Mouse (Mus musculus) urinary bladder, postnatal 25 days (tissue): ENCODE measurements around the gene Ffar3.
"Not testable (repeated sequence)": the region's sequence is repeated elsewhere in the genome, so short reads cannot be mapped to it uniquely, and the experiment has no call there.

Experiments used
- DNase-seq: peaks from one replicate; pipeline ENCODE4 v3.0.0; 2022; ENCODE audit warnings: low spot score

The Ffar3 gene

DNA sequence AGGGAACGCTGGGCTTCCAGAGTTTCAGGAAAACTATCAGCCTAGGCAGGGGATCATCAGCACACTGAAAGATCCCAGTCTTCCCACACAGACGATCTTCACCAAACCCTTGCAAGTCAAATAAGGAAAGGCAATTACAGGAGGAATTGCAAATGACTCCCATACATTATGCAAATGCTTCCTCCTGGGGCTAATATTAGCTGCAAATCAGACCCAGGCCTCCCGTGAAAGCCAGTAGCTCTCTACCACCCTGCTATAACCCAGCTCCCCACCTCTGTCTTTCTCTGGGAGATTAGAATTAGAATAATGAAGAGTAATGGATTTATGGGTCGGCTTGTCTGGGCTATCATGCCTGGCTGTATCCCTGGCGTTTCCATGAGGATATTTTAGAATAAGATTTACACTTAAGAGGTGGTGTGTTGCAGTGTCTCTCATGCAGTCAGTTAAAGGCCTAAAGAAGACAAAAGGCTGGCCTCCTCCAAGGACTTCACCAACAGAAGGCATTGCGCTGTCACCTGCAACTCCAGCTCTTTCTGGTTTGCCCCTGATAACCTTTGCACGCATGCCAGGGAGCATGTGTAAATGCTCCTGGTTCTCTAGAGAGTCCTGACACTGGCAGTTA lies 11.2 kb downstream of the Ffar3 start:
- DNase-seq, result no peak

DNA sequence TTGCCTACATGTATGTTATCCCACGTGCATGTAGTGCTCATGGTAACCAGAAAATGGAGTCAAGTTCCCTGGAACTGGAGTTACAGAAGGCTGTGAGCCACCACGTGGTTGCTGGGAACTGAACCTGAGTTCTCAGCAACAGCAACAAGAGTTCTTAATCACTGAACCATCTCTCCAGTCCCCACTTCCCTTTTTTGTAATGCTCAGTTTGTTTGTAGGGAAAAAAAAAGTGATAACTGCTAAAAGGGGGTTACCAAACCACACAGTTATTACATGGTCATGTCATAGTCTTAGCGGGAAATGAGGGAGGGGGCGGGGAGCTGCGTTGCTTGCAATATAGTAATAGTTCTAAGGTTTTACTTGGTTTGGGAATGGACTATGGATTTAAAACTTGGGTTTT lies 13.9 kb downstream of the Ffar3 start:
- DNase-seq, result no peak

DNA sequence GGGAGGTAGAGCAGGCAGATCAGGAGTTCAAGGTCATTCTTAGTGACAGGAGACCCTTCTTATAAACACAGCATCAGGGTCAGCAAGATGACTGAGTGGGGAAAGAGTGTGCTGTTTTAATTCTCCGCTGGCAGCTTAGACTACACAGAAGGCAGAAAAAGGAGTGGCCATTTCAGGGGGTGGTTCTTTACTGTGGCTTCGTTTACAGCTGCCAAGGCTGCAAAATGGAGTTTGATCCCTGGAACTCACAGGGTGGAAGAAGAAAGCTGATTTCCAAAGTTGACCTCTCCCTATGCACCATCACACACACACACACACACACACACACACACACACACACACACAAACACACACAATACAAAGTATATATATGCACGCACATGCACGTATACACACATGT lies 14.6 kb downstream of the Ffar3 start:
- no peak for DNase-seq

DNA sequence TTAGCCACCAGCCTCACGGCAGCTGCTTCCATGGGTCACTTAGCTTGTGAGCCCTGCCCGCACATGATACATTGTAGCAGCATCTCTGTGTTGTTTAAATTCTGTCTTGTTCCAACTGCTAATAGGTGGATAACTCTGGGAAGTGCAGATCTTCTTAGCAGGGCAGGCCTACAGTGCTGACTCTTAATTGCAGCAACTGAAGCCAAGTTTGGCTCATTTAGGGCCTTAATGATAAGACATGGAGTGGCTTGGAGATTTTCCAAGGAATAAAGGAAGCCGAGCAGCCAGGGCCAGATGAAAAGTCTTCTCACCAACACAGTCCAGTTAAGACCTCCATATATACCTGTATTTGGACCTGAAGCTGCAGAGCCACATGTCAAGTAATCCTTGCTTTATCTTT lies 15.7 kb downstream of the Ffar3 start:
- no peak for DNase-seq

DNA sequence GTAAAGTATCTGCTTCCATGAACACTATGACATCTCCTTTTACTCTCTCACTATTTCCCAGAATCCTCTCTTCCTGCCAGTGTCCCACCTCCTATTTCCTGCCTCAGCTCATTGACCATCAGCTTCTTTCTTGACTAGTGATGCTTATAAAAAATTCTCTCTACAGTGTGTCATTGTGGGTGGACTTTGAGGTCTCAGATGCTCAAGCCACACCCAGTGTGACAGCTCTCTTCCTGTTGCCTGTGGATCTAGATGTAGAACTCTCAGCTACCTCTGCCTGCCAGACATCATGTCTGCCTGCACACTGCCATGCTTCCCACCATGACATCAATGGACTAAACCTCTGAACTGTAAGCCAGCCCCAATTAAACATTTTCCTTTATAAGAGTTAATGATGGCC lies 18.7 kb downstream of the Ffar3 start:
- no peak for DNase-seq

DNA sequence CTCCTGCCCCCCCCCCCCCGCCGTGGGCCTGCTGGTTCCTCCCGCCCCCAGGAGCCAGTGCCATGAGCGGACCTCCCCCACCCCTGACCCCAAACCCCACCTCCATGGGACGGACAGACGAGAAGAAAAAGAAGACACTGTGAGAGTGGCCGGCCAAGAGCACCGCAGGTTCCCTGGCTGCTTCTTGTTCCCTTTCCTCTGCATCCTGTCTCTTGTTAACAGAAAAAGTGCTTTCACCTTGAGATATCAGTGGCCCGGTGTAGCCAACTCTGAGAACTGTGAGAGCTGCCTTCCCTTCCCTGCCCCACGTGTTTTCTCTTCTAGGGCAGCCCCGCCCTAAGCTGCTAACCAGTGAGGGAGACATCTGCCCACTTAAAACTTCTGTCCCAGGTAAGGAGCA lies 23.3 kb downstream of the Ffar3 start:
- not testable (repeated sequence) for DNase-seq

DNA sequence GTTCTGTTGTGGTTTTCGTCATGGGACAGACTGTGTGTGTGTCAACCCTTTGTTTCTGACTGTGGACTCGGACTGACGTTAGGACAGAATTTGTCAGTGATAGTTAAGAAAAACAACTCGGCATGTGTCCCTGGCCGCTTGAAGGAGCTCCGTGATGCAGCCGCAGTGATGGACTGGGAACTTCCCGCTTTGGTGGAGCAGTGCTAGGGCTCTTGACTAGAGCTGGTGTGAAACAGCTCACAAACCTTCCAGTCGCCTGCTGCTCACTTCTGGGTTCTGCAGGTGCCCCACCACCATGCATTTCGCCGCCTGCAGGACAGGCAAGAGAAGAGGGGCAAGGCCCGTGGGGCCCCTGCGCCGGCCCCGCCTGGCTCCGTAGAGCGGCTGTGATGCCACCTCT lies 23.7 kb downstream of the Ffar3 start:
- DNase-seq, result no peak

DNA sequence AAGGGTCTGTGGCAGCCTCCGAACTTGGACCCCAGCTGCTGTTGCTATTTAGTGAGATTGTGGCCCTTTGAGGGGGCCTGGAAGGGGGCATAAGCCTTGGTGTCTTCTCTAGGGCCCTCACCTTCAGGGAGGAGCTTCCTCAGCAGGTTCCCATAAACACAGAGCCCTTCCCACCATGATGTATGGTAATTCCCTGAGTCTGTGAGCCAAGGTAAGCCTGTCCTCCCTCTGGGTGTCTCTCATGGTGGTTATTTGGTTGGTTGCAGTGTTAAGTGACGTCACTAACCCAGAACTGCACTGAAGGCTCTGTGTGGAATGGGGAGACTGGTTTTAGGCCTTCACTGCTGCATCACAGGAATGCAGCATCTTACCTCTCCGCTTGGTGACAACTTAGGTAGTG lies 26.6 kb downstream of the Ffar3 start:
- no peak for DNase-seq

DNA sequence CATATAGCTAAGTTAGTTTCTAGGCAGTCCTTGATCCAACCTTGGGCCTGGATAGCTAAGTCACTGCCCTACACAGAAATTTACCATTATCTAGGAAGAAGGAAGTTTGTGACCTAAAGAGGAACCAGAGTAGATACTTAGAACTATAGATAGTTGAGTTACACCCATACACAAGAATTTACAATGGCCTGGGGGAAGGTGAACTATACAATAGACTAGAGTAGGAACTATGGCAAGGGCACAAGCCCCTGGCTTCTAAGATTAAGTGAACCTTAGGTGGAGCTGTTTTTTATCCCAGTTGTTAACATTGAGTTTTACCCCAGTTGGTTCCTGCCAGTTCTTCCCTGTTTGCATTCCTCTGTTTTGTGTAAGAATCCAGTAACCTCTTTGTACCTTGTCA lies 27.1 kb downstream of the Ffar3 start:
- DNase-seq, result not testable (repeated sequence)

DNA sequence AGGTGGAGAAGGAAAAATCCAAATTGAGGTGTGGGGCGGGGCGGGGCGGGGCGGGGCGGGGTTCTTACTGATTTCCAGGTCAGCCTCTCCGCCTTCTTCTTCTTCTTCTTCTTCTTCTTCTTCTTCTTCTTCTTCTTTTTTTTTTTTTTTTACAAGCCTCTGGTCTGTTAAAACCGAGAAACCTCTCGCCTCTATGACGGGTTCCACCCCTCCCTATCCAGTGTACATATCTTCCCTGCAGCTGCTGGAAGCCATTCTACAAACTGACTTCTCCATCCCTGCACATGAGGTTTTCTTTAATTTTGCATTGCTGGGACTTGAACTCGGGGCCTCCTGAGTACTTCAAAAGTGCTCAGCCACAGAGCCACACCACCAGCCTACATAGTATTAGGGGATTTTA lies 29.3 kb downstream of the Ffar3 start:
- DNase-seq, result no peak

DNA sequence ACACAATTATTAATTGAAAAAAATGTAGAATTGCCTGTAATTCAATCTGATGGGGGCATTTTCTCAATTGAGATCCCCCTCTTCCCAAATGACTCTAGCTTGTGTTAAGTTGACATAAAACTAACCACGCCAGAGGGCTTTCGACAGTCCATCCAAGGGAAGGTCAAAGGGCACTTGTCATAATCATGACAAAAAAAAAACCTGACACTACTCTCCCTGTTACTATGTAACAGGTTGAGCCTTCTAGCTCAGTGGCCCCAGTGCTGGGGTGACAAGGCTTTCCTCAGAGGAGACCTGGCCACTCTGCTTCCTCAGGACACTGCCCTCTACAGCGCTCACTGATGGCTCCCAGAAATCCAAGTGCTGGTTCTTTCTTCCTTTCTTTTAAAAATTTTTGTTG lies 31.7 kb downstream of the Ffar3 start:
- no peak for DNase-seq

DNA sequence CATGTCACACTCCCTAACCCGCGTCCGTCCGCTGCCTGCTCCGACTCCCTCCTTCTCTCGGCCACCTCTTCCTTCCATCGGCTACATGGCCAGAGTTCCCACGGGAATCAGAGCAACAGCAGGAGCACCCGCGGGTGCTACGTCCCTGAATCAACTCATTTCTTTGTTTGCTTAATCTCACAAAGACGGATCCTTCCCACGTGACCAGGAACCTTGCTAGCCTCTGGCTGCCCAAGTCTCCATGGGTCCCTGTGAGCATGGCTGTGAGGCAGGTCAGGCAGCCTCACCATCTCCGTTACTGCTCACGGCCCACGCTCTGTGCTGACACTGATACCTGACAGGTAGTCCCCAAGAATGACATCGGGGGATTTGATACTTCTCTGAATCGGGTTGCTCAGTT lies 32.3 kb downstream of the Ffar3 start, which contains the start of gene Ffar2:
Gene Ffar2 (minus strand): TSS at position 101 of the 400 bp plus-strand sequence.
- DNase-seq, result no peak

DNA sequence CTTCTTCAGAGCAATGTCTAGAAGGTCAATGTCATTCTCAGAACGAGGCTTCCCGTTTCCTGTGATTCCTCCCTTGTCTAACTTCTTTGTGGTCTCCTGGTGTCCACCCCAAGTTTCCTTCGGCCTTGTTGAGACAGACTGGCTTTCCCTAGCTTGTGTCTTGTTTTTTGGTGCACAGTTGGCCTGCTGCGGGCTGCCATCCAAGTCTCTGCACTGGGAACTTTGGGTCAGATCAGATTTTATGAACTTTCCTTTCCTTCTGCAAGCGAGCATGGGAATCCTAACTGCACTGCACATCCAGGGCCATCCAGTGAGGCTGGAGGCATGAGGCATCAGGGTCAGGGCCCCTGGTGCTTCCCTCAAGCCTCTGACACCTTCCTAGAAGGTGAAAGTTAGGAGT lies 34.4 kb downstream of the Ffar3 start:
- no peak for DNase-seq

DNA sequence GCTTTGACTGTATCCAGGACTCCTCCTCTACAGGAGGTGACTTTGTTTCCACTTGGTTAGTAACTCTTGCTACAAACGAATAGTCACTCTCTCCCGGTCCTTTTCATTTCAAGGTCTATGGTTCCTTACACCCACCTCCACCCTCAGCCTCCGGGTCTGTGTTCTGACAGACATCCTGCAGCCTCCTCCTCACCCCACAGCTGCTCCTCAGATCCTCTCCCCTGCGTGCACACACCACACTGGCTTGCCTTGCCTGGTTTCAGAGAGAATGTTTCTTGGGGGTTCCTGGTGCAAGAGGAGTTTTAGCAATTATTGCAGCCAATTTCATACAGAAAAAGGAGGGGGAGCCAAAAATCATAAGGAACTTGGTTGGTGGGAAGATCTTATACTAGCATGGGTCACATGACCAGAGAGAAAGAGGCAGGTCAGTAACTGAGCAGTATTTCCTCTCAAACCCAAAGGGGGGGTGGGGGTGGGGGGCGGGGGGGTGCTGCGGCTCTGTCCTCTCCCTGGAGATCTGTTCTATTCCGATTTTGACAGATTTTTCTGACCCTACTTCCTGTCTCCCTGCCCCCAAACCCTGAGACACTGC lies 35.0 kb downstream of the Ffar3 start:
- DNase-seq, result no peak

DNA sequence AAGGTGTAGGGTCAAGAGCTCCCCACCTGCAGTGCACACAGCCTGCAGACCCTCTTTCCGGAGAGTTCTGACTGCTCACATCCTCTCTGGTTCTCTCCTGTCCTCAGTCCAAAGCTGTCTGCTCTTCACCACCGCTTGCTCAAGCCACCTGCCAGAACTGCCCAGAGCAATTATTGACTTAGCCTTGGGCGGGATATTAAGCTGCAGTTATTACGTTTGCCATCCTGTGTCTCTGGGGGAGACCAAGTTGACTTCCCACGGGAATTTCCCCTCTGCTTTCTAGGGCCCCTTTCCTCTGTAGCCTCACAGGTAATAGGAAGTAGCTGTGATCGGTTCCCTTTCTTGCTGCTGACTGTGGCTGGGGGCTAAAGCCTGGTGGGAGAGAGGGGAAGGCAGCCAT lies 35.8 kb downstream of the Ffar3 start:
- no peak for DNase-seq

DNA sequence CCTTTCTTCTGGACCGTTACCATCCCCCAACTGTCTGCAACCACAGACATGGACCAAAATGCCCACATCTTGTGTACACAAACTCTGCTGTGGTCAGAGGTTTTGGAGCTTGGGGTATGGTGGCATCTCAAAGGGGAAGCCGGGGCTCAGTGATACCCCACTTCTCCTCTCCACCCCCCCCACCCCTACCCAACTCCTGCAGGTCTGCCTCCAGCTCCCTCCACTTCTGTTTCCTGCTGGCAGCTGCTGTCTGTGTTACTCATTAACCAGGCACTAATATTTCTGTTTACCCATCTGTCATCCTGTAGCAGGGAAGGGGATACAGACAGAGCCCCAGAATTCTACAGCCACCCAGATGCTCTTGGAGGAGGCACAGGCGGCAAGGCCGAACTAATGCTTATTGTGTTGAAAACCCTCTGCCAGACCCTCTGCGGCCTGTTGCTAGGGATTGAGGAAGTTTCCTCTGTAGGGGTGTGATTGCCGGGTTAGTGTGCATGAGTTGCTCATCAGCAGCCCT lies 43.6 kb downstream of the Ffar3 start:
- no peak for DNase-seq

DNA sequence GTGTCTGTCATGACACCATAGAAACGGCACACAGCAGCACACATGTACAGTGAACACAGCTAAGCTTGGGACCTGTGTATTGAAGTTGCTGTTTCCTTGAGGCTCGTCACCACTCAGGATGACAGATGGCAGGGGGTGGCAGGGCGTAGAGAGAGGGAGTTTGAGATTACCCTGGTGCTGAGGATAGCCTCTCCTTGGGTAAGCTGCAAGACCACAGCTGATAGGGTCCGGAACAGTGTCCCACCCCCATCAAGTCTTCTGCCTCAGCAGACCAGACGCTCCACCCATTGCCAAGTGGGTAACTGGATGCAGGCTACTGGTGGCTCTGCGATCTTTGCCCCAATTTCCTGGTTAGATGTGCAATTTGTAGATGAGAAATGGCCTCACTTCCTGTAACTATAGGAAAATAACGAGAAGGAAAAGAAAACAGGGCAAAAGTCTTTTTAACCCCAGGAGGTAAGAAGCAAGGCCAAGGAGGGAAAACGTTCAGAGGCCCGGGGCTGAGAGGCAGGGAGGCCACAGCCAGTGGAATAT lies 44.2 kb downstream of the Ffar3 start:
- no peak for DNase-seq

DNA sequence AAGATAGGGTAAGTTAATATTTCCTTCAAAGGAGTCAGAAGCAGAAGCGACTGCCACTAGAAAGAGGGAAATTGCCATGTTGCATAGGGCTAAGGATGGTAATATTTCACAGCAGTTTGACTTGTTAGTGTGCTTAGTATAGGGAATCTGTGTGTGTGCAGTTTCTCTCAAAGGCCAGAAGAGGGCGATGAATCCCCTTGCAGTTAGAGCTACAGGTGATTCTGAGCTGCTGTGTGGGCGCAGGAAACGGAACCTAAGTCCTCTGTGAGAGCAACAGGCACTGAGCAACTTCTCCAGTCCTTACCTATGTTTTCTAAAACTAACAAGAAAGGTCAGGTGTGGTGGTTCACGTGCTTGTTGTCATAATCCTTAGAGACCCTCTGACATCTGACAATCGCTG lies 45.7 kb downstream of the Ffar3 start:
- no peak for DNase-seq

DNA sequence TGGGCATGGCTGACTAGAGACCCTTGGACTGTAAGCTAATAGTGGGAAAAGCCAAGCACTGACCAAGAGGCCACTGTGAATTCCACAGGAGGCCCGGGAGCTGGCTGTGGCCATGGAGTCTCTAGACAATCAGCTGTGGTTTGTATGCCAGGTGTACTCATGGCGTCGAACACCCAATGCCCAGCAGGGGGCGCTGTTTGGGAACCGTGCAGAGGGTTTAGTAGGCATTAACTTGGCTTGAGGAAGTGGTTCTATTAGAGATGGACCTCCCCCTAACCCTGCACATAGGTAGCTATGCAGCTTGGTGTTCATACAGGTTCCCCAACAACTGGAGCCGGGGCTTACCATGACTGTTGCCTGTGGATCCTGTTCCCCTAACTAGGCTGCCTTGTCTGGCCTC lies 50.1 kb downstream of the Ffar3 start:
- DNase-seq, result no peak
